Mouse (Mus musculus): ENCODE results near the gene 6030408B16Rik. TPM values are rescaled to one million over a fixed set of nuclear protein-coding genes. Genes with fewer than 3 reads are reported as not detected.
"Not testable (repeated sequence)": the region's sequence is repeated elsewhere in the genome, so short reads cannot be mapped to it uniquely, and the experiment has no call there.

6030408B16Rik gene
- polyA plus RNA-seq, 1 experiment from 2014 or later = not detected

- ATAC-seq = no peak
- TF ChIP-seq CTCF (IDR thresholded peaks at IDR 0.05) = no peak
- in situ Hi-C loops (cut with MboI; ENCODE audit: low pct_unique_long_range_greater_than_20kb) = no loop called here
- ChIA-PET POLR2A (no interaction called here), CTCF (no interaction called here)
- H3K27me3 ChIP-seq = no peaks in the 10 kb centered on the region
- DNase-seq (ENCODE audit: low read depth, low spot score) = no peak
Observed at GRCm38 (mm10) chr15:101320010-101320617, 27.1 kb downstream of the 6030408B16Rik start.

- ChIA-PET POLR2A (no interaction called here), CTCF (interaction anchor here (0.8 kb wide), 1 partner anchor 21 kb away, joined by 3 read pairs; no protein-coding TSS in a partner anchor)
- H3K27me3 ChIP-seq = no peaks in the 10 kb centered on the region
- no peak for ATAC-seq
- in situ Hi-C loops (cut with MboI; ENCODE audit: low pct_unique_long_range_greater_than_20kb) = no loop called here
- no peak for TF ChIP-seq CTCF (IDR thresholded peaks at IDR 0.05)
- no peak for DNase-seq (ENCODE audit: low read depth, low spot score)
Observed at GRCm38 (mm10) chr15:101320618-101321041, 27.6 kb downstream of the 6030408B16Rik start.

DNA sequence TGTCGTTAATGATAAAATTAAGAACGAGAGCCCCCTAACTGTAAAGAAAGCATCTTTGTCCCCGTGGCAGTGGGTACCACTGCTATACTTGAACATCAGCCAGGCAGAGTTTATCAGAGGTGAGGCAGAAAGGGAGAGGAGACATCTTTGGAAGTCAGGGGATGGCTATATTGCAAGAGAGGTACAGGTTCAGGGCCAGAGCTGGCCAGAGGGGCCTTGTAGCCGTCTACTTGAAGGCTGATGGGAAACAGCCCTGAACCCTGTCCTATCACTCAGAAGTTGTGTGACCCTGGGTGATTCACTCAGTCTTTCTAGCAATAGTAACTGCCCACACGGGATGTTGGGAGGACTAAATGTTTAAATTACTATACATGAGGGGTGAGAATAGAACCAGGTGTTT lies 28.1 kb downstream of the 6030408B16Rik start:
- CTCF ChIA-PET = interaction anchor here (0.8 kb wide), 1 partner anchor 20 kb away, joined by 3 read pairs; no protein-coding TSS in a partner anchor
- in situ Hi-C loops (cut with MboI; ENCODE audit: low pct_unique_long_range_greater_than_20kb) = no loop called here
- ATAC-seq = no peak
- TF ChIP-seq CTCF (IDR thresholded peaks at IDR 0.05) = no peak
- H3K27me3 ChIP-seq = no peaks in the 10 kb centered on the region
- DNase-seq (ENCODE audit: low read depth, low spot score) = no peak
- POLR2A ChIA-PET = no interaction called here

GRCm38 (mm10) chr15:101322106-101322505 lies 29.1 kb downstream of the 6030408B16Rik start:
- TF ChIP-seq CTCF (IDR thresholded peaks at IDR 0.05) = no peak
- in situ Hi-C loops (cut with MboI; ENCODE audit: low pct_unique_long_range_greater_than_20kb) = no loop called here
- CTCF ChIA-PET = no interaction called here
- ATAC-seq (no peak), DNase-seq (ENCODE audit: low read depth, low spot score) (no peak)
- POLR2A ChIA-PET = no interaction called here
- H3K27me3 ChIP-seq = no peaks in the 10 kb centered on the region

DNA sequence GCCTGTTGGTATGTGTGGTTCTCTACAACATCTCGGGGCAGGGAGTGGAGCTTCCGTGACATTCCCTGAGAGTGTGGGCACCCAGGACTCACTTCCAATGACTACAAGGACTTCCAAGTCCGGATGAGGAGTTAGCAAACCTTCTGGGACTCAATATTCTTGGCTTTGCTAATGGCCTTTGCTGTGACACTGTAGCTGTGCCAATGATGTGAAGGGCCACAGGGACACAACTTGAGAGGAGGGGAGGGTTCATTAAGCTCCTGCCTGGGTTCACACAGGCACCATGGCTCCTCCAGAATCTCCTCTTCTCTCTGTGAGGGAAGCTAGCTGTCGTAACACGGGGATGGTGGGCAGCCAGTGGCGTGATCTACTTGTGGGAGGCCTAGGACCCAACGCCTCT lies 29.6 kb downstream of the 6030408B16Rik start:
- in situ Hi-C loops (cut with MboI; ENCODE audit: low pct_unique_long_range_greater_than_20kb) = no loop called here
- no peak for ATAC-seq
- ChIA-PET POLR2A (no interaction called here), CTCF (interaction anchor here (1.5 kb wide), 1 partner anchor 449 kb away, joined by 3 read pairs; no protein-coding TSS in a partner anchor)
- no peak for TF ChIP-seq CTCF (IDR thresholded peaks at IDR 0.05)
- H3K27me3 ChIP-seq = no peaks in the 10 kb centered on the region
- DNase-seq (ENCODE audit: low read depth, low spot score) = no peak

DNA sequence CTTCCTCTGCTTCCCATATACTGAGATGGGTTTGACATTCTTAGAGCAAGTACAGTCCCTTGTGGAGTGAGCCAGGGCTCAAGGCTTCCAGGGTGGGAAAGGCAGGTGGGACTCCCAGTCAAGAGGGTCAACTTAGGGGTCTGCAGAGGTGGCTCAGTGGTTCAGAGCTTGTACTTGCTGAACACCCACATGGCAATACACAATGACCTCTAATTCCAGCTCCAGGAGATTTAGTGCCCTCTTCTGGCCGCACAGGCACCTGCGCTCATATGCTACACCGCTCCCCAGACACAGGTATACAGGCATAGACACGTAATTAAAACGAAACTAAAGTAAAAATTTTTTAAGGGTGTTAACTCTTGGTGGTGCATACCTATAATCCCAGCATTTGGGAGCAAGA lies 30.5 kb downstream of the 6030408B16Rik start:
- ChIA-PET CTCF (interaction anchor here (1.5 kb wide), 1 partner anchor 448 kb away, joined by 3 read pairs; no protein-coding TSS in a partner anchor), POLR2A (no interaction called here)
- no peak for ATAC-seq
- no peaks in the 10 kb centered on the region for H3K27me3 ChIP-seq
- DNase-seq (ENCODE audit: low read depth, low spot score) = no peak
- no peak for TF ChIP-seq CTCF (IDR thresholded peaks at IDR 0.05)
- in situ Hi-C loops (cut with MboI; ENCODE audit: low pct_unique_long_range_greater_than_20kb) = no loop called here

- in situ Hi-C loops (cut with MboI; ENCODE audit: low pct_unique_long_range_greater_than_20kb); POLR2A ChIA-PET; H3K27me3 ChIP-seq: not testable (repeated sequence)
Observed at GRCm38 (mm10) chr15:101324409-101324808, 31.4 kb downstream of the 6030408B16Rik start.

GRCm38 (mm10) chr15:101325991-101326534 lies 33.1 kb downstream of the 6030408B16Rik start:
- CTCF ChIA-PET = interaction anchor here (1.0 to 3.0 kb wide), 4 partner anchors 11 to 740 kb away, joined by 3 to 20 read pairs (median 4); no protein-coding TSS in a partner anchor
- ATAC-seq = no peak

More at GRCm38 (mm10) chr15:101324409-101324808, 31.4 kb downstream of the 6030408B16Rik start:
- DNase-seq (ENCODE audit: low read depth, low spot score); ATAC-seq: not testable (repeated sequence)
- CTCF ChIA-PET = interaction anchor here (1.5 kb wide), 1 partner anchor 448 kb away, joined by 3 read pairs; no protein-coding TSS in a partner anchor

DNA sequence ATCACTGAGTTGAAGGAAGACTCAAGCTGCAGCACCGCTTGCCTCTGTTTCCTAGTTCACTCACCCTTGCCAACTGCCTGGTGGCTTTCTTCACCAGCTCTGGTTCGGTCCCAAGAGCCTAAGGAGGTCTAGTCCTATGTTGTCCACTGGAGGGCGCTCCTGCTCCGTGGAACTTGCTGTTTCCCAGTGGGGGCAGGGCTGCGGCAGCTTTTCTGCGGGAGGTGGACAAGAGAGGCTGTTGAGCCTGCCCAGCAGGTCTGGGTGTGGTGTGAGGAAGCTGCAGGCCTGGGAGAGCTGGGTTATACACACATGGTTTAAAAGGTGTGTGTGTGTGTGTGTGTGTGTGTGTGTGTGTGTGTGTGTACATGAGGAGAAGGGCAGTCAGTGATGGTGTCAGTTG lies 34.3 kb downstream of the 6030408B16Rik start:
- no peak for TF ChIP-seq CTCF (IDR thresholded peaks at IDR 0.05)
- no peaks in the 10 kb centered on the region for H3K27me3 ChIP-seq
- ChIA-PET CTCF (interaction anchor here (0.7 to 3.0 kb wide), 15 partner anchors 9 to 658 kb away, joined by 3 to 20 read pairs (median 5); no protein-coding TSS in a partner anchor), POLR2A (no interaction called here)
- ATAC-seq (peak; percentile 14), DNase-seq (ENCODE audit: low read depth, low spot score) (no peak)
- in situ Hi-C loops (cut with MboI; ENCODE audit: low pct_unique_long_range_greater_than_20kb) = no loop called here

More at GRCm38 (mm10) chr15:101325991-101326534, 33.1 kb downstream of the 6030408B16Rik start:
- DNase-seq (ENCODE audit: low read depth, low spot score) = no peak
- POLR2A ChIA-PET = interaction anchor here (1.0 kb wide), 1 partner anchor 11 kb away, joined by 3 read pairs; no protein-coding TSS in a partner anchor
- H3K27me3 ChIP-seq = no peaks in the 10 kb centered on the region
- in situ Hi-C loops (cut with MboI; ENCODE audit: low pct_unique_long_range_greater_than_20kb) = no loop called here
- no peak for TF ChIP-seq CTCF (IDR thresholded peaks at IDR 0.05)

DNA sequence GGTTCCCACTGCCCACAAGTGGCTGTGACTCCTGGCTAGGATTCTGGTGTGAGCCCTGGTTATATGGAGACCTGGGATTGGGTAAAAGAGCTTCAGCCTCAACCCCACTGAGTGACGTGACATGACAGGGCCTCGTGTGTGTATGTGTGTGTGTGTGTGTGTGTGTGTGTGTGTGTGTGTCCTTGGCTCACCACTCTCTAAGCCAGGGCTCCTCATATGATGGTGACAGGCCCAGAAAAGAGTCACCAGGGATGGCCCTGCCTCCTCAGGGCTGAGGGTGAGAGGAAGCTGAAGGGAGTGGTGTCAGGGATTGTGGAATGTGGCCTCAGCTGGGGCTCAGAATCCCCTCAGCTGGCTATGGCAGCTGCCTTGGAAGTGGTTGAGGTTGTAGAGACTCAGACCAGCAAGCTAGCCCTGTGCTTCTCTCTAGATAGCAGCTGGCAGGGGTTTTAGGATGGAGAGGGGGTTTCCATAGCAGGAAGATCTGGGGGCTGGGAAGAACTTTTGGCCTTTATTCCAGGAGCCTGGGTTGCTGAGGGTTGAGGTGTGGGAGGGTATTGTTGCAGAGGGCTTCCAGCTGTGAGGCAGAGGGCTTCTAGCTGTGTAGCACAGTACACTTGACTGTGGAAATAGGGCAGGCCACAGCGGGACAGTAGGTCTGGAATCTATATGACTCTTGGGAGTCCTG lies 36.0 kb downstream of the 6030408B16Rik start:
- POLR2A ChIA-PET = no interaction called here
- TF ChIP-seq CTCF (IDR thresholded peaks at IDR 0.05) = no peak
- no peak for DNase-seq (ENCODE audit: low read depth, low spot score)
- in situ Hi-C loops (cut with MboI; ENCODE audit: low pct_unique_long_range_greater_than_20kb) = no loop called here
- no peaks in the 10 kb centered on the region for H3K27me3 ChIP-seq
- CTCF ChIA-PET = interaction anchor here (0.8 to 2.2 kb wide), 6 partner anchors 9 to 655 kb away, joined by 3 to 8 read pairs (median 5); no protein-coding TSS in a partner anchor
- ATAC-seq = peak; percentile 5

DNA sequence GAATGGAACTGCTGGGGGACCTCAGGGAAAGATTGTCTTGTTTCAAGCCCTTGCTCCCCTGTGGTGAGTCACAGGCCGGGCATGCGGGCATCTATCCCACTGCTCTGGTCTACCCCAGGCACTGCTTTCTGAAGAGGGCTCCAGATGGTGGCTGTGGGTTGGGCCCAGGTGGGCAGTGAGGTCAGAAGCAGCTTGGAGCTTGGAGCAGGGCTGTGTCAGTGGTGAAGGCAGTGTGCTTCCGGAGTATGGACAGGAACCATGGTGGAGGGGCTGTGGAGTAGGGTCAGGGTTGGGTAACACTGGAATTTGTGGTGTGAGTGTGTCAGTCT lies 36.5 kb downstream of the 6030408B16Rik start:
- ATAC-seq = peak; percentile 49
- ChIA-PET CTCF (interaction anchor here (0.8 to 2.2 kb wide), 4 partner anchors 12 to 655 kb away, joined by 4 to 8 read pairs (median 5); no protein-coding TSS in a partner anchor), POLR2A (no interaction called here)
- no peak for TF ChIP-seq CTCF (IDR thresholded peaks at IDR 0.05)
- H3K27me3 ChIP-seq = no peaks in the 10 kb centered on the region
- DNase-seq (ENCODE audit: low read depth, low spot score) = no peak
- in situ Hi-C loops (cut with MboI; ENCODE audit: low pct_unique_long_range_greater_than_20kb) = no loop called here
